Mouse (Mus musculus) thymus, postnatal 14 days (tissue): ENCODE measurements around the gene Knl1.

Experiments
- DNase-seq: peaks from one replicate; pipeline ENCODE4 v3.0.0; 2021

The Knl1 gene

GRCm38 (mm10) chr2:119040882-119041281 is 6.0 kb upstream of the Knl1 start:
- peak; percentile 46 for DNase-seq

GRCm38 (mm10) chr2:119045163-119045562 is 1.8 kb upstream of the Knl1 start:
- DNase-seq, result no peak

GRCm38 (mm10) chr2:119047849-119048248 is 930 bp downstream of the Knl1 start:
- no peak for DNase-seq

GRCm38 (mm10) chr2:119050132-119050650 is 3.3 kb downstream of the Knl1 start:
- no peak for DNase-seq

- no peak for DNase-seq
Measured at GRCm38 (mm10) chr2:119060139-119060538, 13.2 kb downstream of the Knl1 start.

GRCm38 (mm10) chr2:119072397-119072796 is 25.5 kb downstream of the Knl1 start:
- no peak for DNase-seq

- no peak for DNase-seq
Measured at GRCm38 (mm10) chr2:119086156-119086555, 39.2 kb downstream of the Knl1 start.

GRCm38 (mm10) chr2:119101552-119101951 is 54.6 kb downstream of the Knl1 start:
- DNase-seq, result no peak

- DNase-seq, result no peak
Measured at GRCm38 (mm10) chr2:119106583-119106982, 59.7 kb downstream of the Knl1 start.

GRCm38 (mm10) chr2:119108554-119108953 is 61.6 kb downstream of the Knl1 start:
- peak; percentile 35 for DNase-seq

GRCm38 (mm10) chr2:119111060-119111459 is 64.1 kb downstream of the Knl1 start:
- DNase-seq, result no peak

- DNase-seq, result peak; percentile 83
Measured at GRCm38 (mm10) chr2:119112438-119113112, 65.7 kb downstream of the Knl1 start, which contains the start of gene Rad51. TSS of gene Rad51 (plus strand) at chr2:119112793.

GRCm38 (mm10) chr2:119113121-119113925 is 66.4 kb downstream of the Knl1 start:
- DNase-seq, result no peak

- DNase-seq, result no peak
Measured at GRCm38 (mm10) chr2:119136346-119136898, 89.5 kb downstream of the Knl1 start.

GRCm38 (mm10) chr2:119145199-119145598 is 98.3 kb downstream of the Knl1 start:
- peak; percentile 10 for DNase-seq

- DNase-seq, result no peak
Measured at GRCm38 (mm10) chr2:119146435-119146834, 99.5 kb downstream of the Knl1 start.

- no peak for DNase-seq
Measured at GRCm38 (mm10) chr2:119147160-119147678, 100.3 kb downstream of the Knl1 start.

GRCm38 (mm10) chr2:119147775-119148174 is 100.9 kb downstream of the Knl1 start:
- no peak for DNase-seq

- no peak for DNase-seq
Measured at GRCm38 (mm10) chr2:119152255-119152654, 105.3 kb downstream of the Knl1 start.

- no peak for DNase-seq
Measured at GRCm38 (mm10) chr2:119154683-119155082, 107.8 kb downstream of the Knl1 start.
